Mouse (Mus musculus) spleen, postnatal 36 days (tissue): Measurements from ENCODE around the gene Rnf212b.

ENCODE experiments used
- DNase-seq, 2 experiments: peaks; one replicate each; pipeline ENCODE4 v3.0.0; 2022; ENCODE audit warnings: low spot score in 2 of 2, mixed read lengths in 1 of 2

Gene Rnf212b

GRCm38 (mm10) chr14:54874165-54874564 lies 60.2 kb downstream of the Rnf212b start:
- no peak for DNase-seq

- DNase-seq: no peak
Observed at GRCm38 (mm10) chr14:54875844-54876538, 62.0 kb downstream of the Rnf212b start.

DNA sequence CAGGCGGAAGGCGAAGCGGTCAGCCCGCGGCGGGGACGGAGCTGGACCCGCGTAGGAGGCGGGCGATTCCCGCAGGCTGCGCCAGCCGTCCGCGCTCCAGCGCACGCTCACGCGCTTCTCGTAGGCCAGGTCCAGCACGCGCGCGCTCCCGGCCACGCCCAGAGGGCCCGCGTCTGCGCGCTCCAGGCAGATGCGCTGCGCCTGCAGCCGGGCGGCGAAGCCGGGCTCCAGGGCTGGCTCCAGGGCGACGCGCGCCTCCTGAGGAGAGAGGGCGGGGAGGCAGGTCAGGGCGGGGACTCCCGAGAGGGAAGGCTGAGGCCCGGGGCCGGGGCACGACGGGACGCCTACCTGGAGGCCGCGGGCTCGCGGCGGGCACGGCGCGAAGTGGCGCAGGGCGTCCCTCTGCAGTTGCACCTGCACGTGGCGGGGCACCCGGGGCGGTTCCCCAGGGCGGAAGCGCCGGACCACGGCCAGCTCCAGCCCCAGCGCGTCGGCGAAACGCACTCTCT lies 62.7 kb downstream of the Rnf212b start:
- peak; percentile 77 to 78 for DNase-seq

DNA sequence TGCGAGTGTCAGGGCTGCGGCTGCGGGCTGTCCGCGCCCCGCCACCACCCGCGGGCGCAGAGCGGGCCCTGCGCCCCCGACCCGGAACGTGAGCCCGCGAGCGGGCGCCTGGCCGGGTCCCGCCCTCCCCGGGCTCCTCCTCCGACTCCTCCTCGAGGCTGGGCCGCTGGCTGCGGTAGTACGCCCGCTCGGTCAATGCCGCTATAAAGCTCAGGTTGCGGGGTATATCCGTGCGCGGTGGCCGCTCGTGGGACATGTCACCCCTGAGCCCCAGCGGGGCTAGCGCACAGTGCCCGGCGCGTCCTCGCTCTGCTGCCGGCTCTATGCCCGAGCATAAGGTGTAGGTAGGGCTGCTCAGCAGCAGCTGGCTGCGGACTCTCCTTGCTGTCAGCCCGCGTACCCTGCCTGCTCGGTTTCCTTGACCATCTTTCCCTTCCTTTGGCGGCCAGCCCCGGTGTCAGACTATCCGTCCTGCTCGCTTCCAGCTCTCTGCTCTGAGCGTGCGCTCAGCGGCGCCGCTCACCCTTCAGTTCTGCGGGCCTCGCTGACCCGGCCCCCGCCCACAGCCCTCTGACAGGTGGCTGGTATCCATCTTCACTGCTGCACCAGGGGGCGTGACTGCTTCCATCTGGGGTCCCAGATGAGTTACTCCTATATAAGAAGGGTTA lies 63.2 kb downstream of the Rnf212b start, which contains the start of gene Ppp1r3e:
Gene Ppp1r3e, minus strand, starts transcription at position 503 of the 668 bp plus-strand sequence.
- peak; percentile 37 to 60 for DNase-seq

- DNase-seq: peak; percentile 31 to 46
Observed at GRCm38 (mm10) chr14:54883154-54884021, 69.4 kb downstream of the Rnf212b start, which contains the start of the genes Bcl2l2 and Gm20521. Bcl2l2 (plus strand) TSS chr14:54883377. Gm20521 (plus strand) TSS chr14:54883441.

DNA sequence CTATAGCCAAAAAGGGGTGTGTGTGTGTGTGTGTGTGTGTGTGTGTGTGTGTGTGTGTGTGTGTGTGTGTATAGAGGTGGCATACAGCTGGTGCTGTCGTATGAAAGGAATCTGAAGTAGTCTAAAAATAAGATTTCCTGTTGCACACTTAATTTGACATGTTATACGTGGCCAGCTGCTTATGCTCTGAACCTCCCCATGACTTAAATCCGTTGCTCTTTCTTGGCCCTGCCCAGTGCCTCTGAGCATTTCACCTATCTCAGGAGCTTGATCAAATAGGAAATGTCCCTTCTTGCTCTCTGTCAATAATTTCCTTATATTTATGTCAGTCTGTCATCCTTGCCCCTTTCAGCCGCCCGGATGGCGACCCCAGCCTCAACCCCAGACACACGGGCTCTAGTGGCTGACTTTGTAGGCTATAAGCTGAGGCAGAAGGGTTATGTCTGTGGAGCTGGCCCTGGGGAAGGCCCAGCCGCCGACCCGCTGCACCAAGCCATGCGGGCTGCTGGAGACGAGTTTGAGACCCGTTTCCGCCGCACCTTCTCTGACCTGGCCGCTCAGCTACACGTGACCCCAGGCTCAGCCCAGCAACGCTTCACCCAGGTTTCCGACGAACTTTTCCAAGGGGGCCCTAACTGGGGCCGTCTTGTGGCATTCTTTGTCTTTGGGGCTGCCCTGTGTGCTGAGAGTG lies 70.2 kb downstream of the Rnf212b start:
- DNase-seq: no peak

GRCm38 (mm10) chr14:54885309-54885708 lies 71.4 kb downstream of the Rnf212b start:
- no peak for DNase-seq

- no peak for DNase-seq
Observed at GRCm38 (mm10) chr14:54892200-54892599, 78.3 kb downstream of the Rnf212b start, which contains the start of gene Pabpn1. Pabpn1 (plus strand) TSS chr14:54892500.

DNA sequence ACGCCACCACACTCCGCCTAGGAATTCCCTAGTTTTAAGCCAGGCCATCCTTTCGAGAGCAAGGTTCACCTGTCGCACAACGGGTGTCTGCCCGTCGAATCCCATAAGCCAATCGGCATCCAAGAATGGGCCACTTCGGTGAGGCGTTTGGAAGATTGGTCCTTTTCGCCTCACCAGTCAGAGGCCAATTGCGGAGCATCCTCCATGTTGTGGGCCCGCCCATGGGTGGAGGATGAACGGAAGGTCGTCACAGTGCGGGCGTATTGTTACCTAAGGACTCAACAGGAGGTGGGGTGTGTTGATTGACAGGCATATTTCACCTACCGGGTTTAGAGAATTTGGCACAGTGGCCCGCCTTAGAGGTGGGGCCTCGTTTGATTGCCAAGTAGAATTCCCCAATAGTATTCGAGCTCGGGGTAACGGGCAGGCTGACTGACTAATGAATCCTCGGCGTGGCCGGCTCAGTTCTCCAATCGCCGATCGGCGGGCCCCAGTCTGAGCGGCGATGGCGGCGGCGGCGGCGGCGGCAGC lies 79.8 kb downstream of the Rnf212b start:
- DNase-seq: peak; percentile 98 to 99

- peak; percentile 53 to 57 for DNase-seq
Observed at GRCm38 (mm10) chr14:54894296-54895151, 80.6 kb downstream of the Rnf212b start.

DNA sequence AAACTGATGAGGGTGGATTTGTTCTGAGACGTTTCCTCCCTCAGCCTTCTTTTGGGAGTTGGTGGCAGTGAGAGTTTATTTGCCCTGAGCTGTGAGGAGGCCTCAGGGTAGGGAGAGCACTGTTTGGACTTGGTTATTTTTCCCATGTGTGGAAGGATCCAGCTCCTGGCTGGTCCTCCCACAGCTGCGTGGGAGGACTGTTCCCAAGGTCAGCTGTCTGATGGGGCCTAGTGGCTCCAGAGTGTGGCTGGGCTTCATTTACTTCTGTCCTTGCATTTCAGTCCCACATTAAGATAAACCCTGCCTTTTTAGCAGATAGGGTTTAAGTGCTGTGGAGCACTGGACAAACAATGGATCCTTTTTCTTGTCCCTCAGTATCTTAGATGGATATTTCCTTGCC lies 83.5 kb downstream of the Rnf212b start:
- no peak for DNase-seq

- peak; percentile 34 to 60 for DNase-seq
Observed at GRCm38 (mm10) chr14:54900383-54900782, 86.4 kb downstream of the Rnf212b start.

DNA sequence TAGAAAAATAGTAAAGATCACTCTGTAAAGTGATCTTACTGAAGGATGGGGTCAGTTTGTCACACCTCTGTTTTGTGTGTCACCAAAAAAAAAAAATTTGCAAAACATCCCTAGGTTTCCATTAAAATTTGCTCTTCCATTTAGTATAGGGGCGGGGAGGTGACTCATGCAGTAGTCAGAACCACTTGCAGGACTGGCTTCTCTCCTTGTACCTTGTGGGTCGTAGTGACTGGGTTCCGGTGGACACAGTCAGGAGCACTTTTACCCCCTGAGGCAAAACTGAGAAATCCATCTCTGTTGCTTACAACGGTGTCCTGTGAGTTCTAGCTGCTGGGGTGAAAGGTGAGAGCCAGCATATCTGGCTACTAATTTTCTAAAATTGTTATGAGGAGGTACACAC lies 89.7 kb downstream of the Rnf212b start:
- DNase-seq: no peak
